Mouse (Mus musculus) ES-Bruce4 (cell line): ENCODE measurements around the gene Fgfr2. TPM values are rescaled to one million over a fixed set of nuclear protein-coding genes. Genes with fewer than 3 reads are reported as not detected.

ENCODE experiments used
- H3K27ac ChIP-seq: 2 replicates; pipeline ENCODE4 v1.5.1; 2012; ENCODE audit warnings: low read length, inconsistent platforms; ENCODE audit not compliant: insufficient read depth
- H3K27me3 ChIP-seq: 2 replicates; pipeline ENCODE4 v1.6.1; 2012; ENCODE audit warnings: mild to moderate bottlenecking, low read length, inconsistent platforms; ENCODE audit not compliant: control insufficient read depth, poor library complexity, insufficient read depth, severe bottlenecking
- H3K36me3 ChIP-seq: 2 replicates; pipeline ENCODE4 v1.6.1; 2012; ENCODE audit warnings: inconsistent platforms, mild to moderate bottlenecking, low read length, moderate library complexity; ENCODE audit not compliant: control insufficient read depth, poor library complexity, insufficient read depth, severe bottlenecking
- H3K4me1 ChIP-seq: one replicate; pipeline ENCODE4 v1.8.1; 2011; ENCODE audit warnings: low read length; ENCODE audit not compliant: control insufficient read depth, insufficient read depth
- H3K4me3 ChIP-seq: 2 replicates; pipeline ENCODE4 v1.5.1; 2011; ENCODE audit warnings: low read depth, mild to moderate bottlenecking, low read length
- H3K9ac ChIP-seq: 2 replicates; pipeline ENCODE4 v1.6.1; 2012; ENCODE audit warnings: low read depth, mild to moderate bottlenecking, inconsistent platforms; ENCODE audit not compliant: poor library complexity, severe bottlenecking
- H3K9me3 ChIP-seq: replicated peaks from 2 replicates; pipeline ENCODE4 v1.6.1; 2012; ENCODE audit warnings: mild to moderate bottlenecking, low read length, inconsistent platforms; ENCODE audit not compliant: control insufficient read depth, poor library complexity, insufficient read depth, severe bottlenecking
- CTCF ChIP-seq: IDR thresholded peaks from one replicate; pipeline ENCODE4 v1.8.1; 2011; ENCODE audit warnings: low read depth, low read length
- EP300 ChIP-seq: IDR thresholded peaks from 2 replicates; pipeline ENCODE4 v1.6.1; 2011; ENCODE audit warnings: low read depth, low read length; ENCODE audit not compliant: insufficient read depth
- POLR2A ChIP-seq: IDR thresholded peaks from one replicate; pipeline ENCODE4 v1.8.1; 2011; ENCODE audit warnings: low read length; ENCODE audit not compliant: insufficient read depth
- polyA plus RNA-seq: library from polyadenylated mRNA; stranded (reverse); fragments of >200 nt; gene quantifications from 2 replicates; pipeline ENCODE4 v1.2.4, GENCODE M21; 2011; ENCODE audit warnings: low read depth; ENCODE audit not compliant: missing spikeins, insufficient read depth, insufficient read length

The Fgfr2 gene
- polyA plus RNA-seq, 1 experiment, result 34.8 TPM

GRCm38 (mm10) chr7:132412520-132412919 lies 710.6 kb downstream of the Fgfr2 start:
- Histone ChIP-seq H3K4me1 (no peaks in the 10 kb centered on the region), H3K4me3 (no peak overlapping the region), H3K9ac (no peak overlapping the region), H3K27ac (no peak overlapping the region), H3K9me3 (no peaks in the 10 kb centered on the region), H3K27me3 (no peaks in the 10 kb centered on the region), H3K36me3 (no peaks in the 10 kb centered on the region)
- TF ChIP-seq POLR2A (no peak), CTCF (no peak), EP300 (no peak)

- Histone ChIP-seq H3K4me1 (no peaks in the 10 kb centered on the region), H3K9ac (no peak overlapping the region), H3K36me3 (no peaks in the 10 kb centered on the region), H3K27me3 (no peaks in the 10 kb centered on the region), H3K27ac (no peak overlapping the region), H3K9me3 (no peaks in the 10 kb centered on the region), H3K4me3 (no peak overlapping the region)
- no peak for TF ChIP-seq CTCF
- TF ChIP-seq EP300, result no peak
- TF ChIP-seq POLR2A, result no peak
Measured at GRCm38 (mm10) chr7:132411708-132412107, 711.4 kb downstream of the Fgfr2 start.

- no peaks in the 10 kb centered on the region for H3K4me1 ChIP-seq
- H3K9me3 ChIP-seq, result no peaks in the 10 kb centered on the region
- no peaks in the 10 kb centered on the region for H3K36me3 ChIP-seq
- TF ChIP-seq CTCF, result no peak
- no peak for TF ChIP-seq POLR2A
- H3K9ac ChIP-seq, result no peak overlapping the region
- H3K27ac ChIP-seq, result no peak overlapping the region
- no peaks in the 10 kb centered on the region for H3K27me3 ChIP-seq
- no peak overlapping the region for H3K4me3 ChIP-seq
Measured at GRCm38 (mm10) chr7:132410958-132411357, 712.2 kb downstream of the Fgfr2 start.

GRCm38 (mm10) chr7:132409890-132410289 lies 713.3 kb downstream of the Fgfr2 start:
- H3K36me3 ChIP-seq, result no peaks in the 10 kb centered on the region
- H3K4me3 ChIP-seq, result no peak overlapping the region
- H3K9ac ChIP-seq, result no peak overlapping the region
- H3K27me3 ChIP-seq, result no peaks in the 10 kb centered on the region
- H3K4me1 ChIP-seq, result peaks cover 3% of the 10 kb centered on the region
- no peak overlapping the region for H3K27ac ChIP-seq
- H3K9me3 ChIP-seq, result no peaks in the 10 kb centered on the region
- TF ChIP-seq POLR2A (no peak), CTCF (no peak), EP300 (no peak)

- Histone ChIP-seq H3K36me3 (no peaks in the 10 kb centered on the region), H3K9me3 (no peaks in the 10 kb centered on the region), H3K27ac (no peak overlapping the region), H3K4me3 (no peak overlapping the region), H3K9ac (no peak overlapping the region), H3K27me3 (no peaks in the 10 kb centered on the region), H3K4me1 (peaks cover 7% of the 10 kb centered on the region)
- TF ChIP-seq POLR2A, result no peak
- TF ChIP-seq EP300, result no peak
- TF ChIP-seq CTCF, result no peak
Measured at GRCm38 (mm10) chr7:132402377-132403084, 720.6 kb downstream of the Fgfr2 start.

- Histone ChIP-seq H3K9ac (no peak overlapping the region), H3K9me3 (no peaks in the 10 kb centered on the region), H3K4me1 (peaks cover 2% of the 10 kb centered on the region), H3K27me3 (no peaks in the 10 kb centered on the region), H3K27ac (no peak overlapping the region), H3K36me3 (no peaks in the 10 kb centered on the region), H3K4me3 (no peak overlapping the region)
- no peak for TF ChIP-seq EP300
- TF ChIP-seq POLR2A, result no peak
- no peak for TF ChIP-seq CTCF
Measured at GRCm38 (mm10) chr7:132398487-132398886, 724.7 kb downstream of the Fgfr2 start.
